Mouse (Mus musculus): ENCODE data around the gene Zan.

DNA sequence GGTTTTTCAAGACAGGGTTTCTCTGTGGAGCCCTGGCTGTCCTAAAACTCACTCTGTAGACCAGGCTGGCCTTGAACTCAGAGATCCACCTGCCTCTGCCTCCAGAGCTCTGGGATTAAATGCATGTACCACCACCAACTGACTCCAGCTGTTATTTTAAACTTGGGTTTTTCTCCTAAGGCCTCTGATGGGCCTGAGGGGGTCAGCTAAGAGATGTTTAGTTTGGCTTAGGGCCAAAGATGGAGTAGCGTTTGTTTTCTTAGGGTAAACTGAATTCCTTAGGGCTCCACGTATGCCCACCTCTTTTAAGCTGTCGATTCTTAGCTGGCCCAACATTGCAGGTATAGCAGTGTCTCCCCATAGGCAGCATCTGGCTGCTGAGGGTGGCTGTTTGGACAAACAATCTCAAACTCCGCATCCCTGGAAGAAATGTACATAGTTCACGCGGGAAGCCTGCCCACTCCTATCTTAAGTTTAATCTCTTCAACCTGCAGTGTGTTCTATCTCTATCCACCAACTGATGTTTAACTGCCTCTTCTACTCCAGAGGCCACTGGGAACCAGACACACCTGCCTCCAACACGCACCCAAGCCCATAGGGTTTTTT lies 134.4 kb downstream of the Zan start:
- TF ChIP-seq CTCF (IDR thresholded peaks at IDR 0.05; ENCODE audit: low read depth) = no peak
- TF ChIP-seq EP300 (optimal IDR thresholded peaks at IDR 0.05) = no peak

Measured in stomach, postnatal 0 days (tissue).